Mouse (Mus musculus) neural tube, embryonic 13.5 days (tissue): ENCODE data around the gene Tubd1. TPM values are rescaled to one million over a fixed set of nuclear protein-coding genes. Genes with fewer than 3 reads are reported as not detected.

ENCODE experiments used
- ATAC-seq: fragments of 200-750 bp; cut with Nextera tagmentation; 2 replicates; pipeline ENCODE4 v1.8.0; 2017; ENCODE audit warnings: low read depth, mild to moderate bottlenecking, moderate TSS enrichment, moderate library complexity
- H3K27ac ChIP-seq: fragments of 300-500 bp; sonication (generic); replicated peaks from 2 replicates; pipeline ENCODE4 v1.5.1; 2015; ENCODE audit warnings: moderate library complexity, mild to moderate bottlenecking, inconsistent platforms
- H3K27me3 ChIP-seq: fragments of 300-500 bp; sonication (generic); 2 replicates; pipeline ENCODE4 v1.6.1; 2015; ENCODE audit warnings: mild to moderate bottlenecking, inconsistent platforms
- H3K36me3 ChIP-seq: fragments of 300-500 bp; sonication (generic); 2 replicates; pipeline ENCODE4 v1.6.1; 2015; ENCODE audit warnings: mild to moderate bottlenecking, inconsistent platforms
- H3K4me1 ChIP-seq: fragments of 300-500 bp; sonication (generic); replicated peaks from 2 replicates; pipeline ENCODE4 v1.6.1; 2015; ENCODE audit warnings: inconsistent platforms
- H3K4me2 ChIP-seq: fragments of 300-500 bp; sonication (generic); 2 replicates; pipeline ENCODE4 v1.6.1; 2015; ENCODE audit warnings: inconsistent platforms, mild to moderate bottlenecking, moderate library complexity
- H3K4me3 ChIP-seq: fragments of 300-500 bp; sonication (generic); 2 replicates; pipeline ENCODE4 v1.5.1; 2015; ENCODE audit warnings: mild to moderate bottlenecking, inconsistent platforms
- H3K9ac ChIP-seq: fragments of 300-500 bp; sonication (generic); 2 replicates; pipeline ENCODE4 v1.6.1; 2015; ENCODE audit warnings: moderate library complexity, mild to moderate bottlenecking, inconsistent platforms
- H3K9me3 ChIP-seq: fragments of 300-500 bp; sonication (generic); 2 replicates; pipeline ENCODE4 v1.6.1; 2016; ENCODE audit warnings: inconsistent platforms
- WGBS: fragments of 180-500 bp; shearing (Covaris S2); methylation state at CpG from one replicate; pipeline ENCODE4 v1.1.7; 2015; 5-methylcytosine and 5-hydroxymethylcytosine counted together
- polyA plus RNA-seq: library from polyadenylated mRNA; unstranded; fragments of >200 nt; fragmentation: Nextera tagmentation; extraction: Ambion mirVana; gene quantifications from 2 replicates; pipeline ENCODE4 v1.2.1, GENCODE M21; 2015

The Tubd1 gene
- polyA plus RNA-seq, 1 experiment from 2014 or later, result 8.6 TPM

DNA sequence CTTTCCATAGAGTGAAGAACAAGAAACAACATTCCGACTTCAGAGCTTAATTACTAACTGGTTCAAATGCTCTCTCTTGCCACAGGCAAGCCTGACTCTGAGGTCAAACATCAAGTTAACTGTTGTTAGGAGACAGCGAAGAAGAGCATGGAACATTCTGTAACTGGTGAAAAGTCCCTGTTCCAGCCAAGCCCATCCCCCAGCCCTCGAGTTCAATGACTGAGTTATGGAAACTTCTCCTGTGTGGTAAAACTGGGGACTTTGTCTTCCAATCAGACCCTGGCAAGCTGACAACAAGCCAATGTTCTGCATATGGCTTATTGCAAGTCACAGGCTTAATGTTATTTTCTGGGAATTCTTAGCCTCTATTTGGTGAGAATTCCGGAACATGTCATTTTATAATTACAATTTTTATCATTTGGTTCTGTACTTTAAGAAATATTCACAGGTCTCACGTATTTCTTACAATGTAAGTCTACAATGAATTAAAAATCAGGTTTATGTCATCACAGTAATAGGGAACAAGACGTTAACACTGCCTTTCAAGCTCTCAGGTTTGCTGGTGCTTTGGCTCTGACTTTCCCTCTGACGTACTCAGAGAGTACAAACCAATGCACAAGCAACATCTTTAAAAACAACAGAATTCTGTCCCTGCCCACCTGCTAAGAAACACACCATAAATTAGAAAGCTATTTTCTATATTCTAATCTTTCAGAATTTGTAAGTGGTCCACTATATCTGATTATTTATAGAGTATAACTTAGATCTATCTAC, 51.6 kb downstream of the Tubd1 start:
- Histone ChIP-seq H3K4me3 (no peak overlapping the region), H3K36me3 (0 out of 2 replicates have a peak, but pooled peaks cover 6% of the 10 kb centered on the region), H3K27me3 (no peaks in the 10 kb centered on the region), H3K4me2 (no peak overlapping the region), H3K4me1 (peaks cover 4% of the 10 kb centered on the region; the same call in 1 of the 2 replicates), H3K9me3 (no peaks in the 10 kb centered on the region), H3K27ac (no peak overlapping the region), H3K9ac (no peak overlapping the region)
- WGBS, result 83% methylated on average over 7 of the region's 7 CpGs
- ATAC-seq, result no peak

- Histone ChIP-seq H3K27ac (no peak overlapping the region), H3K9me3 (no peaks in the 10 kb centered on the region), H3K4me2 (no peak overlapping the region), H3K27me3 (no peaks in the 10 kb centered on the region), H3K36me3 (0 out of 2 replicates have a peak, but pooled peaks cover 6% of the 10 kb centered on the region), H3K4me3 (no peak overlapping the region), H3K9ac (no peak overlapping the region), H3K4me1 (peaks cover 4% of the 10 kb centered on the region; the same call in 1 of the 2 replicates)
- ATAC-seq, result no peak
- 91% methylated on average over 3 of the region's 3 CpGs for WGBS
Observed at GRCm38 (mm10) chr11:86596976-86597375, 52.2 kb downstream of the Tubd1 start.

DNA sequence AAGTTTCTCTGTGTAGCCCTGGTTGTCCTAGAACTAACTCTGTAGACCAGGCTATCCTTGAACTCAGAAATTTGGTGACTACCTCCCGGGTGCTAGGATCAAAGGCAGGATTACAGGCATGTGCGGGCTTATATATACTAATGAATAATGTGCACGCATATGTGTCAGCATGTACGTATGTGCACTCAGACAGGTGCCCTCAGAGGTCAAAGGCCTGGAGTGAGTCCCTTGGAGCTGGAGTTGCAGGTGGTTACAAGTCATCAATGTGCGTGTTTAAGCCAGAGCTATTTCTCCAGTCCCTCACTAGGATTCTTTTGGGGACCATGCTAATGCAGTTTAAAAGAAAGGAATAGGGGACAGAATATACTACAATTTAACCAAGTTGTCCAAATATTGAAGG, 53.4 kb downstream of the Tubd1 start:
- 93% methylated on average over 5 of the region's 5 CpGs for WGBS
- H3K4me2 ChIP-seq, result no peak overlapping the region
- H3K9me3 ChIP-seq, result no peaks in the 10 kb centered on the region
- no peaks in the 10 kb centered on the region for H3K27me3 ChIP-seq
- H3K4me1 ChIP-seq, result peaks cover 2% of the 10 kb centered on the region; the same call in 1 of the 2 replicates
- no peak overlapping the region for H3K4me3 ChIP-seq
- 0 out of 2 replicates have a peak, but pooled peaks cover 6% of the 10 kb centered on the region for H3K36me3 ChIP-seq
- no peak for ATAC-seq
- H3K27ac ChIP-seq, result no peak overlapping the region
- no peak overlapping the region for H3K9ac ChIP-seq

DNA sequence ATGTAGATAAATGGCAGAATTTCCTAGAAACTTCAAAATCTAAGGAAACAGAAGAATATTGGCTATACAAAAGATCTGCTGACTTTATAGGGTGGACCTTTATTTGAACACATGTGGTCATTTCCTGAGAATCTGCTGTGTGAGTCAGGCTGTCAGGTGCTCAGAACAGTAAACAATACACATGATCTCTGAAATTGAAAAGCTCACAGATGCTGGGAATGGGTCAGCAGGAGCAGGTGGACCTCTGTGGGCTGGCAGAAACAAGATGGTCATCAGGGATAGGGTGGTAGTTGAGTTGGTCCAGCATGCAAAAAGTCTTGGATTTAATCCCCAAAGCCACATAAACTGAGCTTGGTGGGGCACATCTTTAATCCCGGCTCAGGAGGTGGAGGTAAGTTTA, 53.8 kb downstream of the Tubd1 start:
- no peak for ATAC-seq
- H3K4me3 ChIP-seq, result no peak overlapping the region
- H3K9me3 ChIP-seq, result no peaks in the 10 kb centered on the region
- WGBS, result 78% methylated on average over 1 of the region's 1 CpGs
- H3K27ac ChIP-seq, result no peak overlapping the region
- no peaks in the 10 kb centered on the region for H3K4me1 ChIP-seq
- 0 out of 2 replicates have a peak, but pooled peaks cover 6% of the 10 kb centered on the region for H3K36me3 ChIP-seq
- no peaks in the 10 kb centered on the region for H3K27me3 ChIP-seq
- no peak overlapping the region for H3K4me2 ChIP-seq
- H3K9ac ChIP-seq, result no peak overlapping the region

DNA sequence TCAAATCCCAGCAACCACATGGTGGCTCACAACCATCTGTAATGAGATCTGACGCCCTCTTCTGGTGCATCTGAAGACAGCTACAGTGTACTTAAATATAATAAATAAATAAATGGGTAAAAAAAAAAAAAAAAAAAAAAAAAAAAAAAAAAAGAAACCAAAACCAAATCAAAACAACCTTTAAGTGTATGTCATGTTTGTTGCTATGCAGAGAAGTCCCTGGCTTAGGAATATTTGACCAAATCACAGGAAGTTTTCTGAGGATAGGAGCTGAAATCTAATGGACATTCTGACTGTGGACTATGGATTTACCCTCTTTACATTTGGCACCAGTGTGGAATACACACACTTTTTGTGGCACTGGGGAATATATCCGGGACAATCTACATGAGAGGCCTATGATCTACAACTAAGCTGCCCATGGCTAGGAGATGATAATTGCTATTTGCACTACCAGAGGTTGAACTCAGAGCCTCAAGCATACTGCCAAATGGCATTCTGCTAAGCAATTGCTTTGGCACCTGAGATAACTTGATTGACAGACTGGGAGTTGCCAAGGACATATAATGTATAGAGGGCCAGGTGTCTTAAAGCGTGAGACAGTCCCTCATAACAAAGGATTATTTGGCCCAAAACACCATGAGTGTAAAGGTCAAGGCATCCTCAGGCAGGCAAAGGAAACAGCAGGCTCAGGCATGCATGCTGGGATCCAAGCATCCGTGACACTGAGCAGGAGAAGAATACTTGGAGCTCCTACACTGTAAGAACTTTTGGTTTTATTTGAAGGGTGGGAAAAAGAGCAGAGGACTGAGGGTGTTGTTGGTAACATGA, 54.8 kb downstream of the Tubd1 start:
- ATAC-seq, result no peak
- H3K27ac ChIP-seq, result no peak overlapping the region

DNA sequence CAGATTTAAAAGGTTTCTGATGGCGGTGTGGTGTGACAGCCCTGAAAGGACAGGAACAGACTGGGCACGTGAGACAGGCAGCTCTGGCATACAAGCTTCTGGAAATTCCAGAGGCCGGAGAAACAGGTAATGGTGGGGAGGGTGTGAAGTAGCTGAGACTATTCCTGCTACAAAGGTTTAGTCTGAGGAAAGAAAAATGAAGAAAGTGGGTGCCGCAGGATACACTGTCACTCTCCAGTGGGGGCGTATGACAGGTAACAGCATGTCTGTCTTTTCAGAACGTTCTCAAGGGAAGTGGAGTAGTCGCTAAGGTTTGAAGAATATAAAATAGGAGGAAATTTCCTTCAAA, 55.4 kb downstream of the Tubd1 start:
- Histone ChIP-seq H3K36me3 (0 out of 2 replicates have a peak, but pooled peaks cover 11% of the 10 kb centered on the region), H3K9ac (no peak overlapping the region), H3K27ac (no peak overlapping the region), H3K4me1 (no peaks in the 10 kb centered on the region), H3K4me2 (no peak overlapping the region), H3K27me3 (no peaks in the 10 kb centered on the region), H3K9me3 (no peaks in the 10 kb centered on the region), H3K4me3 (no peak overlapping the region)
- WGBS, result 89% methylated on average over 7 of the region's 7 CpGs
- ATAC-seq, result no peak

More for the DNA sequence above, 54.8 kb downstream of the Tubd1 start:
- no peaks in the 10 kb centered on the region for H3K27me3 ChIP-seq
- no peak overlapping the region for H3K4me3 ChIP-seq
- no peaks in the 10 kb centered on the region for H3K9me3 ChIP-seq
- 0 out of 2 replicates have a peak, but pooled peaks cover 6% of the 10 kb centered on the region for H3K36me3 ChIP-seq
- 82% methylated on average over 4 of the region's 4 CpGs for WGBS
- no peak overlapping the region for H3K9ac ChIP-seq
- no peak overlapping the region for H3K4me2 ChIP-seq
- H3K4me1 ChIP-seq, result no peaks in the 10 kb centered on the region

DNA sequence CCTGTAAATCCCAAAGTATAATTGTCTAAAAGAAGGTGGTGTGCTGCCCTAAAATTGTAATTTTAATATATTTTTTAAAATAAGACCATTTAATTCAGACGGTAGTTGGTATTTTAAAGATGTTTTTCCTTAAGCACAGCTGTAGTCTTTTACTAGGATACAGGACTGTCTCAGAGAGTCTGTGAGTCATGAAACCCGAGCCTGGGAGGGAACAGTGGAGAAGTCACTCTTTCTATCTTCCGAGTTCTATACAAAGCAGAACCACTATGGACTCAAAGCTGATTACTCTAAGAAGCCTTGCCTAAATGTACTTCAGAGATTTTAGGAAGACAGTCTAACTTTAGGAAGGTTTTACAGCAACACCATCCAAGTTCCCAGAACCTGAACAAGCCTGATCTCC, 57.3 kb downstream of the Tubd1 start:
- Histone ChIP-seq H3K4me2 (no peak overlapping the region), H3K4me1 (no peaks in the 10 kb centered on the region), H3K27ac (no peak overlapping the region), H3K27me3 (no peaks in the 10 kb centered on the region), H3K4me3 (no peak overlapping the region), H3K9me3 (no peaks in the 10 kb centered on the region), H3K36me3 (peaks cover 24% of the 10 kb centered on the region), H3K9ac (no peak overlapping the region)
- WGBS, result 63% methylated on average over 3 of the region's 3 CpGs
- ATAC-seq, result no peak

DNA sequence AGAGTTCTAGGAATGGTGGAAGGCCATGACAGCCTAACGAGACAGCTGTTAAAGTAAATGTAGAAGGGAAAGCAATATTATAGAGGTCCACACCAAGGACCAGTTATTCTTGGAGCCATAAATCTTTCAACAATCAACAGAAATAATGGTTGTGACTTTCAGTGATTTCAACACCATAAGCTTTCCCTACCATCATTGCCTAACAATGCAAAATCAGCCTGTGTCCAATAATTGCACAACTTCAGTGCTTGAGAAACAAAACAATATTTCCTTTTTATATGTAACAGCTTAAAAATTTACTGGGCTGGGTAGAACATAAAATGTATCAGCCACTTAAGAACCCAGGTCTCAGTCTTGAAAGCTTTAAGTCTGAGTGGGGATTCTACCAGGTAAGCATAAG, 58.9 kb downstream of the Tubd1 start:
- H3K4me1 ChIP-seq, result no peaks in the 10 kb centered on the region
- no peak overlapping the region for H3K4me2 ChIP-seq
- H3K27me3 ChIP-seq, result no peaks in the 10 kb centered on the region
- H3K27ac ChIP-seq, result no peak overlapping the region
- H3K9ac ChIP-seq, result no peak overlapping the region
- no peak for ATAC-seq
- peaks cover 27% of the 10 kb centered on the region for H3K36me3 ChIP-seq
- H3K9me3 ChIP-seq, result no peaks in the 10 kb centered on the region
- H3K4me3 ChIP-seq, result no peak overlapping the region
- WGBS, result 95% methylated on average over 1 of the region's 1 CpGs

DNA sequence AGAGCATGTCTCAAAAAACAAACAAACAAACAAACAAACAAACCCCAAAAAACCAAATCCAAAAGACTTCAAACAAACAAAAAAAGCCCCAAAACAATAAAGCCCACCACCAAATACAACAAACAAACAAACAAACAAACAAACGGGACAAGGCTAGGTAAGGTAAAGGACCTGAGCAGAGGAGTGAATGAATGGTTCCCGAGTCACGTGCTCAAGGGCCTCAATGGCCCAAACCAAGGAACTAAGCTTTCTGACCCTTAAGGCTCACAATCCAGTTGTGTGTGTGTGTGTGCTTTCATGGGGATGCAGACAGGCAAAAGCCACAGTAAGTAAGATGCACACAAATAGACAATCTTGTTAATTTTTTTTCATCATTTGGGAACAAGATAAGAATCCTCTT, 59.5 kb downstream of the Tubd1 start:
- ATAC-seq, result no peak
- Histone ChIP-seq H3K9ac (no peak overlapping the region), H3K27ac (no peak overlapping the region), H3K27me3 (no peaks in the 10 kb centered on the region), H3K9me3 (no peaks in the 10 kb centered on the region), H3K36me3 (peaks cover 27% of the 10 kb centered on the region), H3K4me1 (no peaks in the 10 kb centered on the region), H3K4me3 (no peak overlapping the region), H3K4me2 (no peak overlapping the region)
- 86% methylated on average over 3 of the region's 3 CpGs for WGBS

GRCm38 (mm10) chr11:86604732-86605520, 60.1 kb downstream of the Tubd1 start:
- ATAC-seq, result no peak
- no peak overlapping the region for H3K4me2 ChIP-seq
- no peak overlapping the region for H3K9ac ChIP-seq
- no peaks in the 10 kb centered on the region for H3K27me3 ChIP-seq
- no peaks in the 10 kb centered on the region for H3K4me1 ChIP-seq
- H3K9me3 ChIP-seq, result no peaks in the 10 kb centered on the region
- peaks cover 27% of the 10 kb centered on the region for H3K36me3 ChIP-seq
- H3K27ac ChIP-seq, result no peak overlapping the region
- 93% methylated on average over 5 of the region's 5 CpGs for WGBS
- no peak overlapping the region for H3K4me3 ChIP-seq

- Histone ChIP-seq H3K9ac (no peak overlapping the region), H3K36me3 (peaks cover 28% of the 10 kb centered on the region), H3K27ac (no peak overlapping the region), H3K4me2 (no peak overlapping the region), H3K27me3 (no peaks in the 10 kb centered on the region), H3K4me3 (no peak overlapping the region), H3K9me3 (no peaks in the 10 kb centered on the region), H3K4me1 (no peaks in the 10 kb centered on the region)
- 93% methylated on average over 2 of the region's 2 CpGs for whole genome bisulfite sequencing
- no peak for ATAC-seq
Observed at GRCm38 (mm10) chr11:86606621-86607339, 62.0 kb downstream of the Tubd1 start.
